Mouse (Mus musculus) kidney, adult 9 months (tissue): Measurements from ENCODE around the gene Hist1h3f.
"Not testable (repeated sequence)": the region's sequence is repeated elsewhere in the genome, so short reads cannot be mapped to it uniquely, and the experiment has no call there.

Source experiments
- DNase-seq: peaks from one replicate; pipeline ENCODE4 v3.0.0; 2022

Gene Hist1h3f

GRCm38 (mm10) chr13:23585442-23586098 is 41.7 kb downstream of the Hist1h3f start:
- peak; percentile 85 for DNase-seq

- DNase-seq, result peak; percentile 34
Measured at GRCm38 (mm10) chr13:23586099-23586939, 42.5 kb downstream of the Hist1h3f start.

- no peak for DNase-seq
Measured at GRCm38 (mm10) chr13:23586940-23587225, 43.0 kb downstream of the Hist1h3f start.

- DNase-seq, result no peak
Measured at GRCm38 (mm10) chr13:23591206-23591605, 47.4 kb downstream of the Hist1h3f start.

GRCm38 (mm10) chr13:23591886-23592285 is 48.0 kb downstream of the Hist1h3f start:
- DNase-seq, result not testable (repeated sequence)

- no peak for DNase-seq
Measured at GRCm38 (mm10) chr13:23592614-23593013, 48.8 kb downstream of the Hist1h3f start.

- peak; percentile 37 for DNase-seq
Measured at GRCm38 (mm10) chr13:23593051-23593770, 49.4 kb downstream of the Hist1h3f start.
